Mouse (Mus musculus) embryonic facial prominence, embryonic 14.5 days (tissue): ENCODE results near the gene Gse1. TPM values are rescaled to one million over a fixed set of nuclear protein-coding genes. Genes with fewer than 3 reads are reported as not detected.
A peak's percentile ranks its signal among the peaks of the same experiment; 100 is the strongest.

ENCODE experiments used
- ATAC-seq: fragments of 200-750 bp; cut with Nextera tagmentation; 2 replicates; pipeline ENCODE4 v1.8.0; 2017; ENCODE audit warnings: low read depth, moderate number of reproducible peaks, moderate TSS enrichment
- DNase-seq: peaks from one replicate; pipeline ENCODE4 v3.0.0-alpha.2; 2015; ENCODE audit warnings: low spot score
- H3K27ac ChIP-seq: fragments of 300-500 bp; sonication (generic); replicated peaks from 2 replicates; pipeline ENCODE4 v1.5.1; 2014; ENCODE audit warnings: low read depth, mild to moderate bottlenecking, low read length, moderate library complexity
- H3K27me3 ChIP-seq: fragments of 300-500 bp; sonication (generic); replicated peaks from 2 replicates; pipeline ENCODE4 v1.6.1; 2014; ENCODE audit warnings: low read length; ENCODE audit not compliant: control insufficient read depth, insufficient read depth
- H3K36me3 ChIP-seq: fragments of 300-500 bp; sonication (generic); 2 replicates; pipeline ENCODE4 v1.6.1; 2014; ENCODE audit warnings: low read length, mixed read lengths; ENCODE audit not compliant: control insufficient read depth, insufficient read depth
- H3K4me1 ChIP-seq: fragments of 300-500 bp; sonication (generic); 2 replicates; pipeline ENCODE4 v1.6.1; 2014; ENCODE audit warnings: antibody characterized with exemption, low read length; ENCODE audit not compliant: control insufficient read depth, insufficient read depth
- H3K4me2 ChIP-seq: fragments of 300-500 bp; sonication (generic); 2 replicates; pipeline ENCODE4 v1.6.1; 2014; ENCODE audit warnings: low read depth, mild to moderate bottlenecking, low read length, moderate library complexity, mixed read lengths
- H3K4me3 ChIP-seq: fragments of 300-500 bp; sonication (generic); 2 replicates; pipeline ENCODE4 v1.5.1; 2014; ENCODE audit warnings: low read depth, mild to moderate bottlenecking, low read length
- H3K9ac ChIP-seq: fragments of 300-500 bp; sonication (generic); 2 replicates; pipeline ENCODE4 v1.6.1; 2014; ENCODE audit warnings: low read depth, mild to moderate bottlenecking, low read length, moderate library complexity, mixed read lengths
- H3K9me3 ChIP-seq: fragments of 300-500 bp; sonication (generic); 2 replicates; pipeline ENCODE4 v1.6.1; 2016; ENCODE audit warnings: low read length; ENCODE audit not compliant: control insufficient read depth
- WGBS: fragments of 180-500 bp; shearing (Covaris S2); extraction: QIAGEN DNeasy Blood & Tissue Kit; methylation state at CpG from one replicate; pipeline ENCODE4 v1.1.7; 2014; 5-methylcytosine and 5-hydroxymethylcytosine counted together
- polyA plus RNA-seq: library from polyadenylated mRNA; unstranded; fragments of >200 nt; fragmentation: Nextera tagmentation; extraction: Ambion mirVana; gene quantifications from 2 replicates; pipeline ENCODE4 v1.2.1, GENCODE M21; 2014

Gene Gse1
- polyA plus RNA-seq, 1 experiment from 2014 or later: 8.7 TPM

DNA sequence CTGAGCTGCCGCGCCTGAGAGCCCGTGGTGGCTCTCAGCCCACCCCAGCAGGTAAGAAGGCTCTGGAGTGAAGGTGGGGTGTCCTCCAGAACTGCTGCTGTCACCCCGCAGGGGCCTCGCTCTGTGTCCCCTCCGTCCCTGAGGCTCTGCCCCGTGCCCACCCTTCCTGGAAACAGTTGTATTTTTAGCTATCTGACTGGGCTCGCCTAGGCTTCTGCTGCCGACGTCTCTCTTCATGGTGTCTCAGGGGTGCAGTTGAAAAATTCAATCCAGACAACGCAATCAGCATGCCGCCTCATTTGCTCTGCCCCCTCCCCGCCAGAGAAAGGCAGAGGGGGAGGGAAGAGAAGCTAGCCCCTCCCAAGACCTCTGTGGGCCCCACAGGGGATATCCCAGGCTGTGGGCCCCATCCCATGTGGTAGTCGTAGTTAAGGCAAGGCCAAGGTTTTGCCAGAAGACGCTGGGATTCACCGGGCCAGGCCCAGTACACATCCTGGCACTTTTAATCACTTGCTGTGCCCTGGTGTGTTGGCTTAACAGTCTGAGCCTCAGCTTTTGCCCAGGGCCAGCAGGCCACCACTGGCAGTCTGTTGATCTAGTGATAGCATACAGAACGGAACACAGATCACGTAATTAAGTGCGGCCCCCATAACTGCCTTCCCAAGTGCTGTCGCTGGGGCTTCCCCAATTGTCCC is 328.1 kb downstream of the Gse1 start:
- WGBS: 42% methylated on average over 19 of the region's 20 CpGs
- ATAC-seq (no peak), DNase-seq (peak; percentile 63)
- H3K4me3 ChIP-seq: no peak overlapping the region
- no peak overlapping the region for H3K9ac ChIP-seq
- H3K4me1 ChIP-seq: peaks cover 48% of the 10 kb centered on the region
- 0 out of 2 replicates have a peak overlapping the region, but pooled peaks have one; percentile 2 for H3K4me2 ChIP-seq
- H3K36me3 ChIP-seq: 0 out of 2 replicates have a peak, but pooled peaks cover 4% of the 10 kb centered on the region
- no peaks in the 10 kb centered on the region for H3K9me3 ChIP-seq
- peak overlapping the region; percentile 24 for H3K27ac ChIP-seq
- no peaks in the 10 kb centered on the region for H3K27me3 ChIP-seq

DNA sequence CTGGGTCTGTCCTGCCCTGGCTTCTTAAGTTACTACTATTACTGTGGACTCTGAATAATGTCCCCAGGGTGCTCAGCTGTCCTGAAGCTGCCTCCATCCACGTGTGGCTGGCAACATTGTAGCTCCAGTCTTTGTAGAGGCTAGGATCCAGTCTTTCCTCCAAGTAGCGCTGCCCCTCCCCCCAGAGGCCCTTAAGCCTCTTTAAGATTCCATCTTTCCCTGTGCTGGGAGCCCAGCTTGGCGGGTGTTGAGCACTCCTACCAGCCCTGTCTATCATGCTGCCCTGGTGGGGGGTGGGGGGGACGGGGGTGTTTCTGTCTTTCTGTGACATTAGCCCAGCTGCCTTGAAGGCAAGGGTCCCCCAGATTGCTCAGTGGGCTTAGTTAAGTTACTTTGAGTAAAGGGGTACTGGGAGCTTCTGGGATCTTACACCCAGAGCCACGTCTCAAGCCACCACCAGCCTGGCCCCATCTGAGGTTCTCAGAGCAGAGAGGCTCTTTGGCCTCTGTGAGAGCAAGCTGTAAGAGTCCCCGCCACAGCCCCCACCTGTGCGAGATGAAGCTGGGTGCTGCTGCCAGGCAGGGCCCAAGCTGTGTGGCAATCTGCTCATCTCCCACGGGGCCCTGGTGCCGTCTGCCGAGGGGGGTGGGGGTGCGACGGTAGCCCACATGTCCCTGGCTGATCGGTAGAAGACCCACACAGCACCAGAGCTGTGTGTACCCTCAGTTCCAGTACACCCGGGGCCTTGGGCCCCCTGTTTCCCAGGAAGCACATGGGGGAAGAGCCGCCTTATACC is 329.1 kb downstream of the Gse1 start:
- 0 out of 2 replicates have a peak, but pooled peaks cover 4% of the 10 kb centered on the region for H3K36me3 ChIP-seq
- H3K27ac ChIP-seq: no peak overlapping the region
- WGBS: 51% methylated on average over 14 of the region's 15 CpGs
- no peaks in the 10 kb centered on the region for H3K27me3 ChIP-seq
- H3K9ac ChIP-seq: no peak overlapping the region
- no peak overlapping the region for H3K4me3 ChIP-seq
- DNase-seq (no peak), ATAC-seq (peak; percentile 27; the same call in 1 of the 2 replicates)
- no peak overlapping the region for H3K4me2 ChIP-seq
- H3K9me3 ChIP-seq: no peaks in the 10 kb centered on the region
- H3K4me1 ChIP-seq: peaks cover 49% of the 10 kb centered on the region

DNA sequence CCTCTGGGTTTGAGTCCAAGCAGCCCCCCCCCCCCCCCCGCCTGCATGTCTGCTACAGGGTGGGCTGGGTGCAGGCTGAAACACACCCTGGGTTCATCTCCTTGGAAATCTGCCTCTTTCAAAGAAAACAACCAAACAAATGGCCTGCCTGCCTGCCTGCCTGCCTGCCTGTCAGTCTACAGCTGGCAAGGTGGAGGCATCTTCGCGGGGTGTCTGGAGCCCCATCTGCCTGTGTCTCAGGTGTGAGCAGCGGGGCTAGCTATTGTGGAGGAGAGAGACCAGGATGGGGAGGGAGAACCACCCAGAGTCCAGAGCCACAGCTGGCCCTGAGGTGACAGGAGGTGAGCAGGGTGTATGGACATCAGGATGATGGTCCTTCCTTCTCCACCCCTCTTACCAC is 329.9 kb downstream of the Gse1 start:
- WGBS: 80% methylated on average over 2 of the region's 4 CpGs
- H3K9me3 ChIP-seq: no peaks in the 10 kb centered on the region
- H3K27me3 ChIP-seq: no peaks in the 10 kb centered on the region
- peaks cover 57% of the 10 kb centered on the region for H3K4me1 ChIP-seq
- H3K9ac ChIP-seq: no peak overlapping the region
- H3K4me3 ChIP-seq: no peak overlapping the region
- no peak overlapping the region for H3K27ac ChIP-seq
- no peak for ATAC-seq
- H3K4me2 ChIP-seq: no peak overlapping the region
- 0 out of 2 replicates have a peak, but pooled peaks cover 4% of the 10 kb centered on the region for H3K36me3 ChIP-seq
- no peak for DNase-seq

DNA sequence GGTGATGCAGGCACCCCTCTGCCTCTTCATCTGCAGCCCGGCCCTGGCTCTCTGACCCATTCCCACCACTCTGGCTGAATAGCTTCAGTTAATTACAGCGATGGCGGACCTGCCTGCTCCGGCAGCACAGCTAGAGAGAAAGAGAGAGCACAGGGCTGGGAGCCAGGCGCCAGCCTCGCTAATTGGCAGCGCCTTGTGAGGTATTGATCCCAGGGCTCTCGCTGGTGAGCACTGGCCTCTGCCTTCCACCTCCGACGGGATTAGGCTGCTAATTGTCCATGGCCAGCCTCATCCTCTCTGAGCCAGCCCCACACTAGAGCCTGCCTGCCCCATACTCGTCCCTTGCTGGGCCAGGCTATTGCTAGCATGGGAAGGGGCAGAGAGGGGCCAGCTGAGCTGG is 331.4 kb downstream of the Gse1 start:
- Histone ChIP-seq H3K9me3 (no peaks in the 10 kb centered on the region), H3K4me2 (no peak overlapping the region), H3K4me3 (no peak overlapping the region), H3K4me1 (peaks cover 72% of the 10 kb centered on the region), H3K27ac (no peak overlapping the region), H3K9ac (0 out of 2 replicates have a peak overlapping the region, but pooled peaks have one; percentile 25), H3K36me3 (0 out of 2 replicates have a peak, but pooled peaks cover 4% of the 10 kb centered on the region), H3K27me3 (no peaks in the 10 kb centered on the region)
- DNase-seq: peak; percentile 70
- no peak; the same call in 1 of the 2 replicates for ATAC-seq
- WGBS: 28% methylated on average over 11 of the region's 11 CpGs

DNA sequence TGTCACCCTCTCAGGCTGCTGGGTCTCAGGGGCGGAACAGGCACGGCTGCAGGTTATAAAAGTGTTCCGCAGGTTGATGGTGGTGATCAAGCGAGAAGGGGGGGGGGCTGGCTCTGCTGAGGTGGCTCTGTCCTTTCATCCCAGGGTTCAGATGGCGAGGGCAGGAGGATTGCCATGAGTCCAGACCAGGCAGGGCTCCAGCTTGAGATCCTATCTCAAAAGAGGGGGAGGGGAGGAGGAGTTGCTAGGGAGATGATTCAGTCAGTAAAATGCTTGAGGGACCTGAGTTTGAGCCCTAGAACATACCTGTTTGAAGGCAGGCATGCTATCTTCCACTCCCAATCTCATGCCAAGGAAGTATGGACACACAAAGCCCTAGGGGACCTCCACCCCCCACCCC is 332.3 kb downstream of the Gse1 start:
- 80% methylated on average over 5 of the region's 5 CpGs for WGBS
- H3K9me3 ChIP-seq: no peaks in the 10 kb centered on the region
- no peak for DNase-seq
- H3K4me3 ChIP-seq: no peak overlapping the region
- no peak overlapping the region for H3K27ac ChIP-seq
- 0 out of 2 replicates have a peak, but pooled peaks cover 4% of the 10 kb centered on the region for H3K36me3 ChIP-seq
- peaks cover 78% of the 10 kb centered on the region for H3K4me1 ChIP-seq
- H3K27me3 ChIP-seq: no peaks in the 10 kb centered on the region
- ATAC-seq: no peak
- H3K4me2 ChIP-seq: no peak overlapping the region
- H3K9ac ChIP-seq: no peak overlapping the region

DNA sequence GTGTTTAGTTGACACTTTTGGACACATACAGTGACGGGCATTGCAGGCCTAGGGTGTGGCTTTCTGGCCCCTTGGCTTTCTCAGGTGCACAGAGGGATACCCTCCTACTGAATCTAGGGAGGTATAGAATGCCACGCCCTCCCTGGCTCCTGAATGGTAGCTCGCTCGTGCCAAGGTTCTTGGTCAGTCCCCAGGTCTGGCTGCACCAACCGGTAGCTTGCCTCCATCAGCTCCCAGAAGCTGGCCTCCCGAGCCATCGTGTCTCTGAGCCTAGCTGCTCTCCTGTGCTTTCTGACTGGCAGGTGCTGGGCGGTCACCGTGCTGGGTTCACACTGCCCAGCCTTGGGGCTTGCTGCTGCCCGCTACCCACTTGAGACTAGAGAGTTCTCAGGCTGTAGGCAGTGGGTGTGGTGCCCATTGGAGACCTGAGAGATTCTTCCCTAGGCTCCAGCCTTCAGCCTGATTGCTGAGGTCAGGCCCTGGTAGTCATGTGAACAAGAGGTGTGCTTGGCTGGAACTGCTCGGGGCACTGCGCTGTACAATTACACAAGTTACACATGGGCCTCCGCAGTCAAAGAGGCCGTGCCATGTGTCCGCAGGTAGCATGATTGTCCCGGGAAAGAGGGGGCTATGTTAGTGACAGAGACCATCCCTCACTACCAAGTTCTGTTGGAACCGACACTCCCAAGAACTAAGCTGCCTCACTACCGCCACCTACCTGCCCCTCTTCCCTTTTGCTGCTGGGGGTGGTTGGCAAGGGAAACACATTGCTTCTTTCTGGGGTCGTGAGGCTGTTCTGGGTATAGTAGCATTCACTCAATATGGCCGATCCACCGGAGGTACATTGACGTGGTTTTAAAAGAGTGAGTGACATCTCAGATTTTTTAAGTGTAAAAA is 333.5 kb downstream of the Gse1 start:
- ATAC-seq (no peak), DNase-seq (no peak)
- Histone ChIP-seq H3K9ac (no peak overlapping the region), H3K4me1 (peaks cover 69% of the 10 kb centered on the region), H3K9me3 (no peaks in the 10 kb centered on the region), H3K27ac (0 out of 2 replicates have a peak overlapping the region, but pooled peaks have one; percentile 68), H3K4me3 (no peak overlapping the region), H3K4me2 (no peak overlapping the region), H3K36me3 (peaks cover 10% of the 10 kb centered on the region; the same call in 1 of the 2 replicates), H3K27me3 (no peaks in the 10 kb centered on the region)
- 78% methylated on average over 21 of the region's 22 CpGs for WGBS

DNA sequence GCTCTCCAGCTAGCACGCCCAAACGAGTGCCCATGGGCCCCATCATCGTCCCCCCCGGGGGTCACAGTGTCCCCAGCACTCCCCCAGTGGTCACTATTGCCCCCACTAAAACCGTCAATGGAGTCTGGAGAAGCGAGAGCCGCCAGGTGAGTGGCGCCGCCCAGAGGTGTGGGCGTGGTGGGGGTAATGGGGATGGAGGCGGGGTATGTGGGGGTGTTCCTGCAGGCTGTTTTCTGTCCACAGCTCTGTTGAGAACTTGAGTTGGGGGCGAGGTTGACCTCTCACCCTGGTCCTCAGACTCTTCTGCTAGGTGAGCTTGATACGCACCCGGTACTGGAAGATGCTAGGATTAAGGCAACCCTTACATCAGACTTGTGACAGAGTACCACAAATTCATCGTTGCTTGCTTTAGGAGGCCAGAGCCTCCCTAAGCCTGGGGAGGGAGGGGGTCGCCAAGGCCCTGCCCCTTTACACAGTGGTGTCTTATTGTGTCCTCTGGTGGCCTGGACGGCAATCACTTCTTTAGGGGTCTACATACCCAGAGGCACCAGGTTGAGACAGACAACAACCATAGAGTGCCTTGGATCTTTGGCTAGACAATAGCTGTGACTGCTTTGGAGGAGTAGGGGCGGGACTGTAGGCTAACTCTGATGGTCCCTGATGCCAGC is 334.6 kb downstream of the Gse1 start:
- H3K4me2 ChIP-seq: peak overlapping the region; percentile 36; the same call in 1 of the 2 replicates
- WGBS: 70% methylated on average over 18 of the region's 18 CpGs
- H3K27me3 ChIP-seq: no peaks in the 10 kb centered on the region
- H3K36me3 ChIP-seq: peaks cover 20% of the 10 kb centered on the region
- H3K9ac ChIP-seq: peak overlapping the region; percentile 40; the same call in 1 of the 2 replicates
- no peak overlapping the region for H3K4me3 ChIP-seq
- DNase-seq (no peak), ATAC-seq (no peak)
- H3K27ac ChIP-seq: peak overlapping the region; percentile 68
- H3K9me3 ChIP-seq: no peaks in the 10 kb centered on the region
- peaks cover 59% of the 10 kb centered on the region for H3K4me1 ChIP-seq
